Mouse (Mus musculus): ENCODE measurements around the gene Tbc1d22b. TPM values are rescaled to one million over a fixed set of nuclear protein-coding genes. Genes with fewer than 3 reads are reported as not detected.

Gene Tbc1d22b
- polyA plus RNA-seq, 1 experiment: not detected

DNA sequence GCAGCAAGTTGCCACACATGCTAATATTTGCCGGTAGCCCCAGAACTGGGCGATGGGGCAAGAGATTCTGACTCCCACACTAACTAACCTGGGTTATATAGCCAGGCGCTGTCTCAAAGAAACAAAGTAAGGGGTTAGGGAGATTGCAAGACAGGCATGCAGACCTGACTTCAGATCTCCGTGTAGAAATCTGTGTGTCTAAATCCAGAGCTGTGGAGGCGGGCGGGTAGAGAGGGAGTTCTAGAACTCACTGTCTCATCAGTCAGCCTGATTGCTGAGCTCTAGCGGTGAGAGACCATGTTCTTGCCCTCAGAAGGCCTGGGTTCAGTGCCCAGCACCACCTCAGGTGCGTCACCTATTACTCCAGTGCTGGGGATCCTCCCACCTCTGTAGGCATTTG, 73.9 kb downstream of the Tbc1d22b start:
- Histone ChIP-seq H3K27ac (ENCODE audit: insufficient read depth, low read depth, low read length) (no peak overlapping the region), H3K4me3 (ENCODE audit: insufficient read depth, low read depth, low read length) (no peak overlapping the region), H3K4me1 (ENCODE audit: control insufficient read depth, insufficient read depth, low read length) (peaks cover 3% of the 10 kb centered on the region; the same call in 1 of the 2 replicates)
- 89% methylated on average over 8 of the region's 8 CpGs for WGBS
- TF ChIP-seq POLR2A (IDR thresholded peaks at IDR 0.05; ENCODE audit: insufficient read depth, low read depth, low read length) (no peak), CTCF (IDR thresholded peaks at IDR 0.05; ENCODE audit: insufficient read depth, low read depth, low read length) (no peak)

DNA sequence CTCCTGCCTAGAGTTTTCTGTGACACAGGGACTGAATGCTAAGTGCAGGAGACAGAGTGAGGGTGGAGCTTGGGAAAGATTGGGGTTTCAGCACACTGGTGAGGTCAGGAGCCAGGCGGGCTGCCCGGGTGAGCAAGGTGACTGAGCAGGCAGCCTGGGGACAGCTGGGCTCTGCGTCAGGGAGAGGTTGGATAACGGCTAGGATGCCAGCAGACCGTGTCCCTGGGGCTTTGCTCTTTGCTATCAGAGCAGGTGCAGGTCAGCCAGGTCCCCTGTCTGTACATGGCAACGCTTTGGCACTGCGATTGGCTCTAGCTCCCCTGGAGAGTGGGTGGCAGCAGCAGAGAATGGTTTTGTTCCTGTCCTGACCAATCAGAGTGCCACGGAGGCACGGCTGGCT, 77.7 kb downstream of the Tbc1d22b start:
- 88% methylated on average over 9 of the region's 9 CpGs for WGBS
- Histone ChIP-seq H3K27ac (ENCODE audit: insufficient read depth, low read depth, low read length) (no peak overlapping the region), H3K4me3 (ENCODE audit: insufficient read depth, low read depth, low read length) (no peak overlapping the region), H3K4me1 (ENCODE audit: control insufficient read depth, insufficient read depth, low read length) (peaks cover 3% of the 10 kb centered on the region; the same call in 1 of the 2 replicates)
- TF ChIP-seq CTCF (IDR thresholded peaks at IDR 0.05; ENCODE audit: insufficient read depth, low read depth, low read length): no peak
- no peak for TF ChIP-seq POLR2A (IDR thresholded peaks at IDR 0.05; ENCODE audit: insufficient read depth, low read depth, low read length)

- WGBS: 88% methylated on average over 5 of the region's 5 CpGs
- Histone ChIP-seq H3K4me1 (ENCODE audit: control insufficient read depth, insufficient read depth, low read length) (peaks cover 3% of the 10 kb centered on the region; the same call in 1 of the 2 replicates), H3K27ac (ENCODE audit: insufficient read depth, low read depth, low read length) (no peak overlapping the region), H3K4me3 (ENCODE audit: insufficient read depth, low read depth, low read length) (no peak overlapping the region)
- no peak for TF ChIP-seq CTCF (IDR thresholded peaks at IDR 0.05; ENCODE audit: insufficient read depth, low read depth, low read length)
- TF ChIP-seq POLR2A (IDR thresholded peaks at IDR 0.05; ENCODE audit: insufficient read depth, low read depth, low read length): no peak
These were observed 79.4 kb downstream of the Tbc1d22b start for GRCm38 (mm10) chr17:29628946-29629345.

- TF ChIP-seq POLR2A (IDR thresholded peaks at IDR 0.05; ENCODE audit: insufficient read depth, low read depth, low read length) (no peak), CTCF (IDR thresholded peaks at IDR 0.05; ENCODE audit: insufficient read depth, low read depth, low read length) (no peak)
These were observed 80.0 kb downstream of the Tbc1d22b start for GRCm38 (mm10) chr17:29629620-29630019.

GRCm38 (mm10) chr17:29632312-29632711, 82.7 kb downstream of the Tbc1d22b start:
- Histone ChIP-seq H3K27ac (ENCODE audit: insufficient read depth, low read depth, low read length) (no peak overlapping the region), H3K4me3 (ENCODE audit: insufficient read depth, low read depth, low read length) (no peak overlapping the region), H3K4me1 (ENCODE audit: control insufficient read depth, insufficient read depth, low read length) (no peaks in the 10 kb centered on the region)
- TF ChIP-seq POLR2A (IDR thresholded peaks at IDR 0.05; ENCODE audit: insufficient read depth, low read depth, low read length): no peak
- no peak for TF ChIP-seq CTCF (IDR thresholded peaks at IDR 0.05; ENCODE audit: insufficient read depth, low read depth, low read length)
- WGBS: 95% methylated on average over 11 of the region's 11 CpGs

More at GRCm38 (mm10) chr17:29629620-29630019, 80.0 kb downstream of the Tbc1d22b start:
- Histone ChIP-seq H3K4me1 (ENCODE audit: control insufficient read depth, insufficient read depth, low read length) (peaks cover 3% of the 10 kb centered on the region; the same call in 1 of the 2 replicates), H3K27ac (ENCODE audit: insufficient read depth, low read depth, low read length) (no peak overlapping the region), H3K4me3 (ENCODE audit: insufficient read depth, low read depth, low read length) (no peak overlapping the region)
- WGBS: 80% methylated on average over 5 of the region's 5 CpGs

DNA sequence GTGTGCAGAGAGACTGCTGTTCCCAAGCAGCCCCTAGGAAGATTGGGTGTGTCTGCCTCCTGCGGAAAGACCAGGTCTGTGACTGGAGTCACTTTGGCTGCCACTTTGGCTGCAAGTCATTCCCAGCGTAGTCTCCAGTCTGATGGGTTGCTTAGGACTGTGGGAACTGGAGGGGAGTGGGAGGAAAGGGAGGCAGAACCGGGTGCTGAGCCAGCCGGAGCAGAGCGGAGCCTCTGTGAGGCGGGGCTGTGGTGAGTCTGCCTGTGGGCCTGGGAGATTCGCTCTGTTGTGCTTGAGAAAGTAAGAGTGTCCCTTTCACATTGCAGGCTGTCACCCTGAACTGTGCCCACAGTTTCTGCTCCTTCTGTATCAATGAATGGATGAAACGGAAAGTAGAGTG, 85.9 kb downstream of the Tbc1d22b start:
- WGBS: 71% methylated on average over 8 of the region's 8 CpGs
- no peak overlapping the region for H3K27ac ChIP-seq (ENCODE audit: insufficient read depth, low read depth, low read length)
- no peak overlapping the region for H3K4me3 ChIP-seq (ENCODE audit: insufficient read depth, low read depth, low read length)
- no peaks in the 10 kb centered on the region for H3K4me1 ChIP-seq (ENCODE audit: control insufficient read depth, insufficient read depth, low read length)
- TF ChIP-seq CTCF (IDR thresholded peaks at IDR 0.05; ENCODE audit: insufficient read depth, low read depth, low read length) (no peak), POLR2A (IDR thresholded peaks at IDR 0.05; ENCODE audit: insufficient read depth, low read depth, low read length) (no peak)

DNA sequence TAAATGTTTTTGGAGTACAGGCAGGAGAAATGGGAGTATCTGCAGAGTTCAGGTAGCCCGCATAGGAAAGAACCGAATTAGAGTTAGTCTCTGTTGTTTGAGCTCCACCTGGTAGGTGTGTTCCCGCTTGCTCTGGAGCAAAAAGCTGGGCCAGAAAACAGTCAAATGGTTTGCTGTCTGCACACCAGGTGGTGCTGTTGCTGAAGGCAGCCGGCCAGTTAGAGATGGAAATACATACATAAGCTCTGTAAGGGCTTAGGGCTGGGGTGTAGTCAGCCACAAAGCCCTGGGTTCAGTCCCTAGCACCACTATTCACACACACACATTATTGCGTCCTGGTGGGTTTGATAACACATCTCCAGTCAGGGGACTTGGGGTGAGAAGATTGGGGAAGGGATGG, 86.5 kb downstream of the Tbc1d22b start:
- WGBS: 74% methylated on average over 5 of the region's 5 CpGs
- TF ChIP-seq CTCF (IDR thresholded peaks at IDR 0.05; ENCODE audit: insufficient read depth, low read depth, low read length) (no peak), POLR2A (IDR thresholded peaks at IDR 0.05; ENCODE audit: insufficient read depth, low read depth, low read length) (no peak)
- H3K4me1 ChIP-seq (ENCODE audit: control insufficient read depth, insufficient read depth, low read length): no peaks in the 10 kb centered on the region
- H3K27ac ChIP-seq (ENCODE audit: insufficient read depth, low read depth, low read length): no peak overlapping the region
- H3K4me3 ChIP-seq (ENCODE audit: insufficient read depth, low read depth, low read length): no peak overlapping the region

DNA sequence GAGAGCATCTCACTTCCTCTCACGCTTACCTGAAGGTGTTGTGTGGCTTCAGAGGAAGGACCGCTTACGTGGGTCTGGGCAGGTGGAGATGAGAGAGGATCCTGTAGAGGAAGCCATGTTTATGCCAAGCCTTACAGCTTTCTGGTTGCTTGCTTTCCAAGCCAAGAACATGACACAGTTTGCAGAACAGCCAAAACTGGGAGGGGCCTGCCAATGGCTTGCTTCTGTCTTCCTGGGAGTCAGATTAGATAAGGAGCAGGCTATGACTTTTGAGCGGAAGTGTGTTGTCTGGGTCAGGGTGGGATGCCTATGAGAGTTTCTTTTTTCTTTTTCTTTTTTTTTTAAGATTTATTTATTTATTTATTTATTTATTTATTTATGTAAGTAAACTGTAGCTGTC, 87.8 kb downstream of the Tbc1d22b start:
- no peaks in the 10 kb centered on the region for H3K4me1 ChIP-seq (ENCODE audit: control insufficient read depth, insufficient read depth, low read length)
- 86% methylated on average over 4 of the region's 4 CpGs for WGBS
- H3K27ac ChIP-seq (ENCODE audit: insufficient read depth, low read depth, low read length): no peak overlapping the region
- no peak for TF ChIP-seq POLR2A (IDR thresholded peaks at IDR 0.05; ENCODE audit: insufficient read depth, low read depth, low read length)
- no peak for TF ChIP-seq CTCF (IDR thresholded peaks at IDR 0.05; ENCODE audit: insufficient read depth, low read depth, low read length)
- no peak overlapping the region for H3K4me3 ChIP-seq (ENCODE audit: insufficient read depth, low read depth, low read length)

- WGBS: 84% methylated on average over 8 of the region's 8 CpGs
- H3K4me1 ChIP-seq (ENCODE audit: control insufficient read depth, insufficient read depth, low read length): no peaks in the 10 kb centered on the region
- no peak overlapping the region for H3K27ac ChIP-seq (ENCODE audit: insufficient read depth, low read depth, low read length)
- TF ChIP-seq POLR2A (IDR thresholded peaks at IDR 0.05; ENCODE audit: insufficient read depth, low read depth, low read length) (no peak), CTCF (IDR thresholded peaks at IDR 0.05; ENCODE audit: insufficient read depth, low read depth, low read length) (no peak)
- no peak overlapping the region for H3K4me3 ChIP-seq (ENCODE audit: insufficient read depth, low read depth, low read length)
These were observed 88.3 kb downstream of the Tbc1d22b start for GRCm38 (mm10) chr17:29637895-29638294.

- TF ChIP-seq CTCF (IDR thresholded peaks at IDR 0.05; ENCODE audit: insufficient read depth, low read depth, low read length): no peak
- no peak for TF ChIP-seq POLR2A (IDR thresholded peaks at IDR 0.05; ENCODE audit: insufficient read depth, low read depth, low read length)
- Histone ChIP-seq H3K4me3 (ENCODE audit: insufficient read depth, low read depth, low read length) (no peak overlapping the region), H3K27ac (ENCODE audit: insufficient read depth, low read depth, low read length) (no peak overlapping the region), H3K4me1 (ENCODE audit: control insufficient read depth, insufficient read depth, low read length) (peaks cover 3% of the 10 kb centered on the region; the same call in 1 of the 2 replicates)
- WGBS: 93% methylated on average over 11 of the region's 11 CpGs
These were observed 91.4 kb downstream of the Tbc1d22b start for GRCm38 (mm10) chr17:29640971-29641370.

All from olfactory bulb, adult 2 months (tissue).